Mouse (Mus musculus): ENCODE measurements around the gene Kcnk2. TPM values are rescaled to one million over a fixed set of nuclear protein-coding genes. Genes with fewer than 3 reads are reported as not detected.

Gene Kcnk2
- total RNA-seq, 1 experiment from 2014 or later: 30.1 TPM

DNA sequence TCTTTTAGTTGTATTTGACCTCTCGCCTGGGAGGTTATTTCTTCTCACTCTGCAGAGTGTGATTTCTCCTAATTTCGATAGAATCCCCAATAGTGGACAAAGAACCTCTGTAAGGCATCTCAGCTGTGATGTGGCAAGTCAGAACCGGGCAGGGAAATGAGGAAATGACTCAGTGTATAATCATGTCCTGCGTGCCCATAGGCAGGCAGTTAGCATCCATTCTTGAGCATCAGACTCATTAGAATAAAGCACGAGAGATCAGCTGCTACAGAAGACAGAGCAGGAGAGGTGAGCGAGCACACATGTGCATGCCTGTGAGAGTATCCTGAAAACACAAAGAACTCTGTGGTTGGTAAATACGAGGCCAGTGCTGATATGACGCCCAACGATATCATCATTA lies 186.9 kb downstream of the Kcnk2 start:
- DNase-seq: no peak

DNA sequence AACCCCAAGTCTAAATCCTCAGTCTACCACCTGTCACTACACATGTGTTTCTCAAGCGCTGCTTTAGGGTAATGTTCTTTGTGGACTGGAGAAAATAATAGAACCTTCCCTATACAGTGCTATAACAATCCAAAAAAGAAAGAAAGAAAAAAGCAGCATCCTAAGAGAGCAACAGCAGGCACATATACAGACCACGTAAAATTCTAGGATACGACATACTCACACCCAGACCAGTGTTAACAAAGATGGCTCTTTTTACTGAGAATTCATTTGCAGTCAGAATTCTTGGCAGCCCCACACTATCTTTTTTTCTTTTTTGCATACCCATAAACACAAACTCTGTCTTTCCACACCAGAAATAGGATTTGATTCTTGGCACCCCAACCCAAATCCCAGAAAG lies 187.6 kb downstream of the Kcnk2 start:
- no peak for DNase-seq

DNA sequence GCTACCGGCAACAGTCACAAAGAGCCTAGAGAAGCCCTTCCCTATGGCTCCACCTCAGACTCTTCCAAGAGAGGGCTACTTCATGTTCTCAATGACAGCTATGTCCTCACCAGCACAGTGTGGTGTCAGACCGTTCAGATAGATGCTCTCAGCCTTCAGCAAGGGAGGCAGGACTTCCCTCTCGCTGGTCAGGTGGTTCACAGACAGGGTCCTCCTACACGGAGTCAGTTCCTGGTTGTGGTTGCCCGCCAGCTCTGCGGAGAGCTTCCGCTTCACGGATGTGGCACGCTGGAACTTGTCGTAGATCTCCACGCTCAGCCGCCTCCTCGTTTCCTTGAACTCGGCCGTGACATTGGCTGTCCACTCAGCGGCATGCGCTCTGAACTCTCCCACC lies 192.4 kb downstream of the Kcnk2 start:
- no peak for DNase-seq

DNA sequence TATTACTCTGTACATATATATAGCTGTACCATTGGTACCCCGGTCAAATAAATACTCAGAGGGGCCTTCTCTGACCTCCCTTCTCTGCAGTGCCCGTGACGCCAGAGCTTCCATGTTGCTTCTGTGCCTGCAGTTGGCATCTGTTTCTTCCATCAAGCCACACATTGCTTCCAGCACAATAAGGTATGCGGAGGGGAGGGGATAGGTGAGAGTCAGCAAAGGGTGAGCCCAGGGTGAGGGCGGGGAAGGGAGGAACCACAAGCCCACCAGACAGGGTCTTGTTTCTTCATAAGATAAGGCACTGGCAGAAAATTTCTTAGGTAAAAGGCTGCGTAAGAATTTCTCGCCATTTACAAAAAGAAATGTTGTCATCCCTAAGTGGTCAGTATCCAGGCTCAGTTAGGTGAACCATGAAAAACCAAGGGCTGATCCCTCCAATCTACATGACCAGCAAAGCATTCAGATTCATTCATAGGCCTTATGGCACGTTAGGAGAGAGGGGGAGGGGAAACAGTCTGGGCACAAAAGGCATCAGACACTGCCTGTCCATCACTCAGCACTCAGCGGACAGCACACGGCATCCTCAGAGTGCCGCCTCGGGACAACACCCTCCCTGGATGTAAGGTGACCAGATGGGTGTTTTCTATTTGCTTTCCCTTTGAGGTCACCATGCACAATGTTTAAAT lies 192.9 kb downstream of the Kcnk2 start:
- DNase-seq: no peak

DNA sequence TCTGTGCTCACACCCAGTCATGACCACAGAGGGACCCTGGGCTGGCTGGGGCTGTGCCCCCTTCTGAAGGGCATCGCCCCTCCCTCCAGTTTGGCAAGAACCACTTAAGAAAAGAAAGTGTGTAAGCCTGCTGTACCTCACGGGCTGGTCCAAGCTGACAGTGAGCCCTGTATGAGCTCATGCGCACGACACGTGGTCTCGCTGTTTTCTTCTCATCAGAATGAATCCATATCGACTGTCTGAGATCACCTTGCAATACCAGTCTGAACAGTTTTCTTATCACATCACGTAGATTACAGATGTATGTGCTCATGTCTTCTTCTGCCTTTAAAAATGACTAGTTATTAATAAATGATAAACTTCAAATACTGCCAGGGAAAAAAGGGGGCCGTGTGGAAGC lies 193.5 kb downstream of the Kcnk2 start:
- no peak for DNase-seq

DNA sequence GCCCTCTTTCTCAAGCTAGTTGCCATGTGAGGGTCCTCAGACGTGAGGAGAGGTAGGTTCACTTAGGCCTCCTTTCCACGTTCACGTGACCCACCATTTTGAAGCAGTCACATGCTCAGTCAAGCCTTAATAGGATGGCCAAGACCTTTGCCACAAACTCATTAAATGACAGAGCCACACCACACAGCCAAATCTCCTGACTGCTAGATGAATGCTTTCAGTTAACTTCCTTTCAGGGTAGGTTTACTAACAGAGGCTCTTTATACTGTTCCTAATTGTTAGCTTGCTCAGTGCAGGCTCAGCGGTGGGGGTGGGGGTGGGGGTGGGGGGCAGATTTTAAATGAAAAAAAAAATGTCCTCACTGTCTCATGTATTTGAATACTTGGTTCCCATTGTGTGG lies 206.3 kb downstream of the Kcnk2 start:
- DNase-seq: no peak

DNA sequence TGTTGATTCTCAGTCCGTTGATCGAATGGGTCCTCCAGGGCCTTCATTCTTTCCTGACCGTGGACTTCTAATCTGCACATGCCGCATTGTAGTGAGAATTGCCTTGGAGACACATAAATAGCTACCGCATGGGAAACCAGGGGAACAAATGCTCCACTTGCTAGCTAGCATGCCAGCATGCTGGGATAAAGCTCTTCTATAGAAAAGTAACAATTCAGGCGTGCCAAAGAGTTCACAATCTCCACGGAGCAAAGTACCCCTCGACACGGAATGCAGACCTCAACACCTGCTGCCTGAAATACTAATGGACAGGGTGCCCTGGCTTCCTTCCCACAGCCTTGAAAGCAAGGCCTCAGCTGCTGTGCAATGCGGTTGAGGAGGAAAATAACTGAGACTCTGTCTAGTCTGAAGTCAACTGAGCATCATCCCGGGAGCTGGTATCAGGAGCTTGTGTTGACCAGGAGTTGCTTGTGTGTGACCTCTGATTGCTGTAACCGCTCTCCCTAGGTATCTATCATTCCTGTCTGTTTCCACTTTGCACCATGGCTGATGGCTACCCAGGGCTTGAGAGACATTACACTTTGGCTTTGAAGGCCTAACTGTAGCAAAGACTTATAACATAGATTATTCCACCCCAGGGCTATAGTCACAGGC lies 214.2 kb downstream of the Kcnk2 start:
- DNase-seq: peak; percentile 37

DNA sequence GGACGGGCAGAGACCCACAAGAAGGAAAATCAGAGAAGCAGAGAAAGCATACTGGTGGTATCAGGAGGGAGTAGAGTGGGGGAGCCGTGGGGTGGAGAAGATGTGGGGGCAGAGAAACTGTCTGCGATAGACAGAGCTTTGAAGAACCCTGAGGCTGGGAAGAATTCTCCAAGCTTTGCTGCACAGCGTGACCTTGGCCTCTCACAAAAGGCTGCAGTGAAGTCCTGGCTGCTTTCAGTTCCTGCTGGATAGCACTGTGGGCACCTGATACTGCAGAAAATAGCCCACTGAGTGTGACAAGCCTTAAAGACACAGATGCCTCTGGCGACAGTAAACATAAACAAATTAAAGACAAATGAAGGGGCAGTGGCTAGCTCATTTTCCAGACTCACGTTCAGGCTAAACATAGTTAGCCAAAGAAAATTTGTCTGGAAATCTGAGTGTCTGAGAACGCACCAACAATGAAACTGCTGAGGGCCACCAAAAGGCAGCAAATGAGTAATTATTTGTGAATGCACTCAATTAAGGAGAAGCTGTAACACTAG lies 216.8 kb downstream of the Kcnk2 start:
- DNase-seq: peak; percentile 12

DNA sequence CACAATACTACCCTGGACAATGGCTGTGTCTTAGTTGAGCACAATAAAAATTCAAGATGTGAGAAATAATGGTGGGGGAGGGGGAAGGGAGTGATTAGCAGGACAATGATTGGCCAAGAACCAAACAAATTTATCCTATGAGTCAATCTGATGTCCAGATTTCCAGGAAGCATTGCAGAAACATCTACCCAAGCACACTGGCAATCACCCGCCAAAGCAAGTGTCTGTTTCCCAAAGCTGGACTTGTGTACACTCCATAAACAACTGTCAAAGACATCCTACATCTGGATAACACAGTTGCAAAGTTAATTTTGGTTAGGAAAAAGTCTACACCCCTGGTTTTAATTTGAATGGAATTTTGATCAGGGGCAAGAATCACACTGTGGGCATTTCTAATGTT lies 224.3 kb downstream of the Kcnk2 start:
- DNase-seq: no peak

DNA sequence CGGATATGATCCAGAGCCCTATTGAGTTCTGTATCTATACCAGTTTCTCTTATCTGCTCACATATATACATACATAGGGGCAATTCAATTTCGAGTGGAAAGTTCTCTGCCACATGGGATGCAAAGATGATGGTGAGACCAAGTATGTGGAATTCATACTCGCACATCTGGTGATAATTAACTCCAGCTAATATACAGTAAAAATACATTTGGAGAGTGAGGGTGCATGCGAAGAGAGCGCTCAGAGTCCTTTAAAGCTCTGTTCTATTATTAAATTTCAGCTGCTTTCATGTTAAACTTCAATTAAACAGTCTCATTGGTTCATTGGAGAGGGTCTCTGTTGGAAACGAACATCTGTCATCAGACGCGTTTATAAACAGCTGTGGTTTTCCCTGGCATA lies 228.6 kb downstream of the Kcnk2 start:
- DNase-seq: no peak

DNA sequence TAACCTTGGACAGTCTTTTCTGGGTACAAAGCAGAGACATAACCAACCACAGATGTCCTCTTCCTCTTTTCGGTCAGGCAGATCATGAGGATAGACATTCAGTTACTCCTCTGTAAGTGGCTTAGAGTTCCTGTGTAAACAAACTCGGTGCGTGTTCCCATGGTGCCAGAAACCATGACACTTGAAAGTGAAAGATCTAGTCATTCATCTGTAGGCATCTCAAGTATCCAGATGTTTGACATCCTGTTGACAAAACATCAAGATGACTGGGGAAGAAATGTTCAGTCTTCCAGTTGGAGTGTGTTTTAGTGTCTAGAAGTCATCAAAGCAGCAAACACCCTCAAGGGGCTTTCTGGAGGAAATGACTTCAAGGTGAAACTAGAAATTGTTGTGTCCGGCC lies 230.9 kb downstream of the Kcnk2 start:
- no peak for DNase-seq

DNA sequence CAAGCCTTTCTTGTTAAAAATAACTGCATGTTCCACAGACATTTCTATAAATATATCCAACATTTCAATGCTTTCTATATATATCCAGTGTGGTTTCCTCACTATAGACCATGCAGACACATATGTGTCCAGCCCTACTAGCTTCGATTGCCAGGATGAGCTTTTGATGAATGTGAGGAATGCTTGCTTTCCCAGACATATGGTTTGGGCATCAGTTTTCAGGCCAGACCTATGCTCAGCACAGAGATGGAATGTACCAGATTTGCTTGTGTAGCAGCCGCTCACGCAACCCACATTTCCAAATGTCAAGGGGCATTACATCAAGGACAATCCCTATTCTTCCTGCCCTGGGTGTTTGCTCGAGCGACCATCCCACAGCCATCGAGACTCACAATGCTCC lies 236.3 kb downstream of the Kcnk2 start:
- no peak for DNase-seq

DNA sequence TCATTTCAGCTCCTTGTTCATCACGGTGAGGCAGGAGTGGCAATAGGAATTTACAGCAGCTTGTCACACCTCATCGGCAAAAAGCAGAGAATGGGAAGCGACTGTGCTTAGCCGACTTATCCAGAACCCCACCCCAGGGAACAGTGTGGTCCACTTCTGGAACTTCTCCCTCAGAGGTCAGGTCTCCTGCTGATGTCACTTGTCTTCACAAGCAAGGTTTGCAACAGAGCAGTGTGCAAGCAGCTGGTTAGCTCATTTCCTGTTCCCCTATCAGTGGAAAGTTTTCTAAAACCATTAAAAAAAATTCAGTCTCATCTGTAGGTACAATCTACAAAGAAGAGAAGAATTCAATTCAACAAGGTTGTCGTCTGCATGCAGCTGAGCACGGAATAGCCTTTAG lies 236.9 kb downstream of the Kcnk2 start:
- DNase-seq: no peak

DNA sequence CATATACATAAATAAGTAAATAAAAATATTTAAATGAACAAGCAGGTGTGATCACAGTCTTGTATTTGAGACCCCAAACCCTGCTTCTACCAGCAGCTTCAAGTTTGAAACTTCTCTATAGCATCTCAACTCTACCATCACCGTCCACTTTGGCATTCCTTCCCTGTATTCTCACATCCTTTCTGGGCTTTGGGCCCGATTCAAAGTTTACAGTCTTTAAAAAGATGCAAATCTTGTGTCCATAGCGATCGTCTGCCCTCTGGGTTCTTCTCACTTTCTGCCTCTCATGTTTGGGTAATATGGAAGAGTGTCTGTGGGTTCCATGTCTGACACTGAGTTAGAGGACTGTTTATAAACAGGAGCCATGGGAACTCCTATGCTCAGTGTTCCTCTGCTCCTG lies 237.4 kb downstream of the Kcnk2 start:
- DNase-seq: no peak

DNA sequence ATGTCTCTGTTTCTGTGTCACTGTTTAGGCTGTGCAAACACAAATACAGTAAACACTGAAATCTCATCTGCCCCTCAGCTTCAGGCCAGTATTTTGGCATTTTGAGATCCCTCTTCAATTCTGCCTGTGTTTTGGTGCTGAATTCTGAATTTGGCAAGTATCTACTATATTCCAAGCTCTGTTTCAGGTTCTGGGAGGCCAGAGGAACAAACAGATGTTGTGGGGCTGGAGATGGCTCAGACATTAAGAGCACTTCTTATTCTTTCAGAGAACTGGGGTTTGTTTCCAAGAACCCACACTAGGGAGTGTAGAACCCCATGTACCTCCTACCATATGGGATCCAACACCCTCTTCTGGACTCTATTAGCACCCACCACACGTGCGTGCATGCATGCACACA lies 237.8 kb downstream of the Kcnk2 start:
- no peak for DNase-seq

Small RNA genes lying within 50 kb of the gene (microRNA-seq; reads per million reads assigned to microRNA genes)
- 0 reads per million in 2 experiments for gene Gm24092

Measured in adrenal gland, postnatal 25 days (tissue).